Mouse (Mus musculus): ENCODE measurements around the gene Gm11562.

Gm11562 gene

DNA sequence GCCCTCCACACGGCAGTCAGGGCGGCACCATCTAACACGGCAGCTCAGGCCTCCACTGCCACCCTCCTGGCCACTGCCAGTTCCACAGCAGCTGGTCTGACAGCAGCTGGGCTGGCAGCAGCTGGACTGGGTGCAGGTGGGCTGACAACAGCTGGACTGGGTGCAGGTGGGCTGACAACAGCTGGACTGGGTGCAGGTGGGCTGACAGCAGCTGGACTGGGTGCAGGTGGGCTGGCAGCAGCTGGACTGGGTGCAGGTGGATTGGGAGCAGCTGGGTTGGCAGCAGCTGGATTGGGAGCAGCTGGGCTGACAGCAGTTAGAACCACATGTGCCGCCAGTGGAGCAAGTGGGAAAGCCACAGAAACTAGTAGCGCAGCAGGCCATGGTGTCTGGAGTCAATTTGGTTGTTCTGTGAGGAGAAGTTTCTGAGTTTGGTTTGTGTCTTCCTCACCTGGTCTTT lies 37.0 kb downstream of the Gm11562 start, which contains the start of gene Krtap1-4:
Krtap1-4 (minus strand) TSS at position 410 of the 460 bp plus-strand sequence.
- DNase-seq (ENCODE audit: low spot score), result no peak

DNA sequence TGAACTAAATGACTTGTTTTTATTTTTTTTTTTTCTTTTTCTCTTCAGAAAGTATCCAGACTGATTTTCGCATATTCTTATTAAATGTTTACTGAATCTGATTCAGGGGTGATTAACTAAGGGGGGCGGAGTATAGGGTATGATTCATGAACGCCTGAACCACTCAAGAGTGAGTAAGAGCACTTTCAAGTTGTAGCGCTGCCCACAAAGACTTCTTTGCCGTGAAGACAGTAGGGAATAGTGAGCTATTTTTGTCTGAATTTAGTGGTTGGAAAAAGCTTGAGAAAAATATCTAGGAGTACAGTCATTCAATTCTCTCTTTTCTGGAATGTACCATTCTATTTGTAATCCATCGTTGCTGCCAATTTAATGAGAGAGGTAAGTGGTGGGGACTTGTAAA lies 38.7 kb downstream of the Gm11562 start:
- no peak for DNase-seq (ENCODE audit: low spot score)

DNA sequence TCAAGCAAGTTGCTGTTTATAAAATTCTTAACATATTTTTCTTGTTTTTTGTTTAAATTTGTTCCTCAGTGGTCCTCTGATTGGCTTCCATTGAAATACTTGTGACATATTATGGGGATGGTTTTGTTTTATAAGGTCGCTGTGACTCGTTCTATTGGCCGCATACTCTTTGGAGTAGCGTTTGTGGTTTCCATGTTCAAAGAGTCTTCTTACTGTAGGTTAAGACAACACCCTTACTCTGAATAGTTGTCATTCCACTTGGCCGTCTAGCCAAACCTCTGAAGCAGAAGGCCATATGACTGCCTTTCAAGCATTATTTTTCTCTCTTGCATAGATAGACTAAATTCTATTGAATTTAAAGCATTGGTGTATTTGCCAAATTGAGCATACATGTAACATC lies 39.2 kb downstream of the Gm11562 start:
- no peak for DNase-seq (ENCODE audit: low spot score)

DNA sequence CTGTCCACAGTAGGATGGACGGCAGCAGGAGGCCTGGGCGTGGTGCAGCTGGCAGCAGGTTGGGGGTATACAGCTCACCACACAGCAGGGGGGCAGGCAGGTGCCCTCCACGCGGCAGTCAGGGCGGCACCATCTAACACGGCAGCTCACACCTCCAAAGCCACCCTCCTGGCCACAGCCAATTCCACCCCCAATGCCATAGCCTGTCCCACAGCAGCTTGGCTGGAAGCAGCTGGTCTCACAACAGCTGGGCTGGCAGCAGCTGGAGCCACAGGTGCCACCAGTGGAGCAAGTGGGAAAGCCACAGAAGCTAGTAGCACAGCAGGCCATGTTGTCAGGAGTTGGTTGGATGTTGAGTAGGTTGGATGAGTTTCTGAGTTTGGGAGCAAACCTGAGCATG lies 39.6 kb downstream of the Gm11562 start, which contains the start of gene Krtap1-5:
Krtap1-5 (minus strand) TSS at position 381 of the 400 bp plus-strand sequence.
- no peak for DNase-seq (ENCODE audit: low spot score)

DNA sequence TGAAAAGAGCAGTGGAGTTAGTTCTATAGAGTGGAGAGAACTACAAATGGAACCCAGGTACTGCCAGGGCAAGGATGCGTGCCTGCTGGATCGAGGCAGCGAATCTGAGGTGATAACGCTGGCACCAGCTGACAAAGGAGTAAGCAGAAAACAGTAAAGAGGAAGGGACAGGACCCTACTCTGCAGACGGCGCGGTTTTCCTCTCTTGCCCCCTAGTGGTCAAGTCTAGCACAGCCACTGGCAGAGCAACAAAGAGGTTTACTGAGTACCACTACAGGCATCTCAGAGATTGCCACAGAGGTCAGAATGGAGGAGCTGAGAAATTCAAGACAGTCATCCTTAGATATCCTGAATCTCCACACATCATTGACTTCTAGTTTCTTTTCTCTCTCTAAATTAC lies 46.1 kb downstream of the Gm11562 start:
- DNase-seq (ENCODE audit: low spot score), result peak; percentile 89

DNA sequence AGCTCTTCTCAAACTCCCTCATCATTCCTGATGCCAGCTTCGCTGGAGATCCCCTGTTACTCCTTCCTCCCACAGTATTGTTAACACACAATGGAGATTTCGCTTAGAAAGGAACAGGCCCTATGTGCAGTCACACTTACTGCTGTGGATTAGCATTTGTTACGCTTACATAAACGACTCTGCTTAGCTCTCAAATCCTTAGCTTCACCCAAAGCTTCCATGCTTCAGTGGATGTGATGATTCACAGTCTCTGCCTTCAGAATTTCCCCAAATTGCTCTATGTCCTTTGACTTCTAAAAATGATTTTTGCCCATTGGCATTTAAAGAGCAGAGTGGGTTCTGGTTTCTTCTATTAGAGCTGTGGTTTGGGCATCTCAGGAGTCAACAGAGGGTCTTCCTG lies 47.1 kb downstream of the Gm11562 start:
- DNase-seq (ENCODE audit: low spot score), result no peak
